Mouse (Mus musculus) embryo, embryonic 10 days (tissue): ENCODE measurements around the gene Fut8.
A peak's percentile ranks its signal among the peaks of the same experiment; 100 is the strongest.
"Not testable (repeated sequence)": the region's sequence is repeated elsewhere in the genome, so short reads cannot be mapped to it uniquely, and the experiment has no call there.

ENCODE experiments used
- DNase-seq: peaks from one replicate; pipeline ENCODE4 v3.0.0-alpha.2; 2015; ENCODE audit warnings: low spot score

The Fut8 gene

DNA sequence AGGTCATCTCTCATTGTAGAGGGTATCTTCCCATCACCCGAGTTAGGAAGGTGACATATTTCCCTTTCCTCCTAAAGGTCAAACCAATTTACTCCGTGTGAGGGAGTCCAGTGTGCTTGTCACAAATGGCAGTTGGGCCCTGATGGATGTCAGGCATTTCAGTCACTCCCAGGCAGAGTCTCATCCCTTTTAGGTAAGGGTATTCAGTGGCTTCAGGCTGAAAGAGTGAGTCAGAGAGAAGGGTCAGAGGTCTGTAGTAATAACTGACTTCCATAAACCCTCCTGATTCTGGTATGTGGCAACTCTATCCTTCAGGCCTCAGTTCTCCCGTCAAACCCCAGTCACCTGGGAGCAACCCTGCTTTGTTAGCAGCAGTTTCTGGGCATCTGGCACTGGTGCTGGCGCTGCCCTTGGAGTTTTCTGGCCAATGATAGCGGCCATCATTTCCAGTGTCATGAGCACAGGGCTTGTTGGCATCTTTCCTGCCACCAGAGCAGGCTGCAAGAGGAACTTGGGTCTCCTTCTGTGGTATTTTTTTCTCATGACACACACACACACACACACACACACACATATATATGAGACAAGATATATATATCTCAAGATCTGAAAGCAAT, 262.6 kb downstream of the Fut8 start:
- peak; percentile 23 for DNase-seq

DNA sequence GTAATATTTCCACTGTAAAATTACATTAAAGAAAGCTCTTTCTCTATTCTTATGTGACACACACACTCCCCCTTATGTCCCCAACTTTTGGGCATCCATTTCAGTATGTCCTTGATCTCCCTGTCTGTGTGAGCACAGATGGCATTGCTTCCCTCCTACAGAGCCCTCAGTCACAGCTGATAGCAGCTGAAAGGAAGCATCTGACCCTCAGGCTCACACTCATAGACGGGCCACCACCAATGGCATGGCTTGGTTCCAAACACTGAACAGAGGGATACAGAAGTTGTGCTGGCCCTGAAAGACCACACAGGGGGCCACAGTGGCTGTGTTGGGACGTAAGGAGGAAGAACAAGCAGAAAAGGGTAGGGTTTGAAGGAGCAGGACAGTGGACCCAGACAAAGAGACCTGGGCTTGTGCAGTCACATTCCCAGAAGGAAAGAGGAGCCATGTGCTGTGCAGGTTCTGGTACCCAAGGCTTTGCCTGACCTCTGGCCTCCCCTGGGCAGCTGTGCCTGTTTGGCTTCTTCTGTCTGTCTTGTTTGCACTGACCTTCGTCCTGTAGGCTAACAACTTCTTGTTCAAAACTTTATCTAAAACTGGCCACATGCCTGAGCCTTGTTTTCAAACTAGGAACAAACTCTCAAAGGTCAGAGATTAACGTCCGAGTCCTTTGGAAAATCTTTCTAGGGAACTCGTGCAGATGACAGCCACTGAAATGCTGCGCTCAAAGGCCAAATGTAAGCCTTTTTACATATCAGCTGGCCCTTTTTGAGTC, 263.7 kb downstream of the Fut8 start:
- DNase-seq, result no peak

DNA sequence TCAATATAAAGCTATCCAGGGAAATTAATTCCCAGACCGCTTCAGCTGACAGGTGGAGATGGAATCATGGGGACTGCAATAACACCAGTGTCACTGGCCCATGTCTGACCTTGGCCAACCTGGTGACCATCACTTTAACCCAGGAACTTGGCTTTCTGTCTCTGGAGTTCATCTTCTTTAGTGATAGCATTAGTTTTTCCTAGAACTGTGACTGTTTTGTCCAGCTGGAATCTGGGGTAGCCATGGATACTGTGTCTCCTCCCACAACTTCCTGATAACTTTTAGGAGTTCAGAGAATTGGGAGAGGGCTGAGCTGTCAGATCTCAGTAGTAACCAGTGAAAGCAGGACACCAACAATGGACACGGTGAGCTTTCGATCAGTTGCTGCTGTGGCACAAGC, 264.3 kb downstream of the Fut8 start:
- no peak for DNase-seq

DNA sequence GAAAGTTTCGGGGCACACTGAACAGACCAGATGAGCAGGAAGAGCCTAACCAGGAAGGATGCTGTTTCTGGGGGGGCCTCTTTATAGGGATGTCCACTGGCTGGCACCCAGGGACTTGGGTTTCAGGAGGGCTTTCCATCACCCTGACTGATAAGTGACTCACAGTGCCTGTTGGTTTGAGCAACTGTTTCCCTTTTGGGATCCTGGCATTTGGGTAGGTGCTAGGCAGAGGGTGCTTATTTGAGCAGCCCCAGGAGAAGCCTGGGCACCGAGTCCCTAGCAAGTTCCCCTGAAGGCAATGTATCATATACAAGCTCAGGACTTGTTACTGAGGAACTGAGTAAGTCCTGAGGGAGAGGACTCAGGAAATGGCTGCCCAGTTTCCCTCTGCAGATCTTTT, 267.5 kb downstream of the Fut8 start:
- DNase-seq, result no peak

DNA sequence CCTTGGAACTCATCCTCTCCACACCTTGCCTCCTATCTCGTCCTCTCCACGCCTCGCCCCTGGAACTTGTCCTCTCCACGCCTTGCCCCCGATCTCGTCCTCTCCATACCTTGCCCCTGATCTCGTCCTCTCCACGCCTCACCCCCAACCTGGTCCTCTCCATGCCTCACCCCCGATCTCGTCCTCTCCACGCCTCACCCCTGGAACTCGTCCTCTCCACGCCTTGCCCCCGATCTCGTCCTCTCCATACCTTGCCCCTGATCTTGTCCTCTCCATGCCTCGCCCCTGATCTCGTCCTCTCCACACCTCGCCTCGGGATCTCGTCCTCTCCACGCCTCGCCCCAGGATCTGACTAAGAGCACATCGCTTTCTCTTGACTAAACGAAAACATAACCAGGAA, 269.8 kb downstream of the Fut8 start:
- no peak for DNase-seq

DNA sequence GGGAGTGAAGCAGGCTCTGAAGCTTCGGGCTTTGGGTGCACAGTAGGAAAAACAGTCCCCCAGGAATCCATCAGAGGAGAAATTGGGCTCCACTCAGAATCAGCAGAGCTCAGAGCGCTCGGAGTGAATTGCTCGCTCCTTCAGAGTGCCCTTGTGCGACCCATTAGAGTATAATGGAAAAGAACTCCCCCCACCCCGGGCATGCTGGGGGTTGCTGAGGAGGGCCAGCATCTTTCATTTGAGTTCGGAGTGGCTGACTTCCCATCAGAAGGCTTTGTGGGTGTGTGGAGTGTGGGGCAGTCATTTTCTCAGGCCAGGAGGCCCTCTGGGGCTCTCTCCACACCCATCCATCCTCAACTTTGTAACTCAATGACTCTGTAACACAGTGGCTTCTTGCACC, 272.8 kb downstream of the Fut8 start:
- DNase-seq, result no peak

DNA sequence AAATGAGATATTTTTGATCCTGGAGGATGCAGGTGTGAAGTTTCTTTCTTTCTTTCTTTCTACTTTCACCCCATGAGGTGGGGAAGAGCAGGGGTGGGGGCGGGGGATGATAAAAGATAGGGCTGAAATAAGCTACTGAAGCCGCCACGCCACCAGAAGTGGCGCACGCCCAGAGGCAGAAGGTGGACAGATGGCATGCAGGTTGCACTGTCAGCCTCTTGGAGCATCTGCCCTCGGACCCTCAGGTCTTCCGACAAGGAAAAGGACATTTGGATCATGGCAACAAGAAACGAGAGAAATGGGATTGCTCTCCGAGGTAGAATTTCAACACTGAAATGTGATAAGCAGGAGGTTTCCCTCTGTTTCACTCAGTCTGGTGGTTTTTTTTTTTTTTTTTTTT, 273.3 kb downstream of the Fut8 start:
- DNase-seq, result no peak

DNA sequence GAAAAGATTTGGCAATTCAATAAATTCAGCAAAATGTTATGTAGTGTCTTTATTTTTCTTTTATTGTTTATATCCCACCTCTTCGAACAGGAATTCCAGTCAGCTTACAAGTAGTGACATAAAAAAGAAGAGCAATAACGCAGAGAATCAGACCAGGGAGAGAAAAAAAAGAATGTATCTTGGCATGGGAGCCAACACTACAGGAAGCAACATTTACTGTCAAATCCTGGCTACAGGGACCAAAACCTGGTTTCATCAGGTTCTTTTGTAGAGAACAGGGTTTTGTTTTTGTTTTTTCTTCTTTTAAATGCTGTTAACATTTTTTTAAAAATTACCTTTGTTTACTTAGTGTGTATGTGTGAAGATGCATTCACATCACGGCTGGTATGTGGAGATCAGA, 273.7 kb downstream of the Fut8 start:
- no peak for DNase-seq

DNA sequence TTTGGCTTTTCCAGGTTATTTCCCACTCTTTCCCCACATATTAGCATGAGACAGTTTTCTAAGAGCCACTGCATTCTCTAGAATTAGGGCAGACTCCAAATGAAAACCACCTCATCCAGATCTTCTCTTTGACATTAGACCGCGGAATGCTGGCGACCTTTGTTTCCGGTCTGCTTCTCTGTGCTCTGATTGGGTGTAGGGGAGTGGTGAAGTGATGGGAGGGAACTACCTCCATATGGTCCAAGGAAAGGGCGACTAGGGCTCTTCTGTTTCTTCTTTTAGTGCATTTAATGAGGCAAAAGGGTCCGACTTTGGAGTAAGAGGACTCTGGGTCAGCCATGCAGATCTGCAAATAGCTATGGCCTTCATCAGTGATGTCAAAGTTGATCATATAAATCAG, 278.9 kb downstream of the Fut8 start:
- DNase-seq, result no peak

DNA sequence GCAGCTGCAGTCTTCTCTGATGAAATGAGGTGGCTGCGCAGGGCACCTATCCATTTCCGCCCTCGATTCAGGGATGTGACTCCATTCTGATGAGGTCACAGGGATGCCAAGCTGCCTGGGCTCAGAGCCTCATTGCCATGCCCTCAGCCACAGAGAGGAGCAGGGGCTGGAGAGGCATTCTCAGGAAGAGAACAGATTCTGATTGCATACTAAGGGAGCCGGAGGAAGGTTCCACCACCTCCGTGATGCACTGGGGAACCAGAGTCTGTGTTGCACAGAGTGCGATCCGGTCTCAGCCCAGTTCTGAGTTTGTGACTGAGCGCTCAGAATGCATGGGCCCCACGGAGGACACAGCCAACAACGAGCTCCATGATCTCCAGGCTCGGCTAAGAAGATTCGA, 279.8 kb downstream of the Fut8 start:
- no peak for DNase-seq

DNA sequence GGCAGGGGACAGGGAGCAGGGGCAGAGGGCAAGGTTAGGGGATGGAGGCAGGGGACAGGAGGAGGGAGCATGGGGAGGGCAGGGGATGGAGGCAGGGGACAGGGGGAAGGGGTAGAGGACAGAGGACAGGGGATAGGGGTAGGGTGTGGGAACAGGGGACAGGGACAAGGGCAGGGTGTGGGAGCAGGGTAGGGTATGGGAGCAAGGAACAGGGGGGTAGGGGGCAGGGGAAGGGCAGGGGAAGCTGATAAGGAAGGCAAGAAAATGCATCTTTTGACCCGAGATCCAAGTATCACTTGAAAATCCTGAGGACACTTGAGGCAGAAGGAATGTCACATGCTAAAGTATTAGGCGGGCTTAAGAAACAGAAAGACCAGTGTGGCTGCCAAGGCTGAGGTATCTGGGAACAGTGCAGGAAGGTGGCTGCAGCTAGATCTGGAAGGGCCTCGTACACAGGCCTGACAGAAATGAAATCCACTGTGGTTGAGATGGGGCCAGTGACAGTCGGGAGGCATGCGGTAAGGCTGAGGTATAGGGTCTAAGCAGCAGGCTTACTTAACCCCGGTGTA, 281.7 kb downstream of the Fut8 start:
- no peak for DNase-seq

DNA sequence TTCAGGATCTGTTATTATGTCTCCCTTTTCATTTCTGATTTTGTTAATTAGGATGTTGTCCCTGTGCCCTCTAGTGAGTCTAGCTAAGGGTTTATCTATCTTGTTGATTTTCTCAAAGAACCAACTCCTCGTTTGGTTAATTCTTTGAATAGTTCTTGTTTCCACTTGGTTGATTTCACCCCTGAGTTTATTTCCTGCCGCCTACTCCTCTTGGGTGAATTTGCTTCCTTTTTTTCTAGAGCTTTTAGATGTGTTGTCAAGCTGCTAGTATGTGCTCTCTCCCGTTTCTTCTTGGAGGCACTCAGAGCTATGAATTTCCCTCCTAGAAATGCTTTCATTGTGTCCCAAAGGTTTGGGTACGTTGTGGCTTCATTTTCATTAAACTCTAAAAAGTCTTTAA, 286.1 kb downstream of the Fut8 start:
- not testable (repeated sequence) for DNase-seq
